Mouse (Mus musculus) neutrophil, adult 5-6 weeks (primary cell): Measurements from ENCODE around the gene 5730522E02Rik. TPM values are rescaled to one million over a fixed set of nuclear protein-coding genes. Genes with fewer than 3 reads are reported as not detected.

Experiments
- ATAC-seq: fragments of 151-379, 151-347 bp; 2 replicates; pipeline ENCODE4 v1.8.0; 2017; ENCODE audit warnings: mild to moderate bottlenecking, moderate TSS enrichment; ENCODE audit not compliant: insufficient number of reproducible peaks, poor library complexity, low FRiP score, severe bottlenecking; ENCODE audit errors: extremely low read depth
- total RNA-seq: library from RNA; stranded (forward); fragments of 200-1000 nt; gene quantifications from 2 replicates; pipeline ENCODE4 v1.2.3, GENCODE M21; 2017

5730522E02Rik gene
- total RNA-seq, 1 experiment from 2014 or later, result 0.35 TPM

DNA sequence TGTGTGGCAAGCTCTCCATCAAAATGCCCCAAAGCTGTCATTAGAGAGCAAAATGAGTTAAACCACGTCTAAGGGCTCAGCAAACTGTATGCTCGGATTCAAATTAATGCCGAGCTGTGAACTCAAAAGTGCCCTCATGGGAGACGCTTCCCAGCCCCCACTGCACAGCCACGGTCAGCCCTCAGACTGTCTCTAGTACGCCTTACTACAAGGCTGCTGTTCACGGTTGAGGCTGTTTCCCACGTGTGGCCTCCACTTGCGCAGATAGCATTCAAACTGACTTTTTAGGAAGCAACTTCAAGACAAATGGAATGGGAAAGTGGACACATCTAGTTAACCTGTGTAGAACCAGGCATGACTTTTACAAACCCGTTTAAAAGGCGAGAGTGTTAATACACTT, 79.7 kb downstream of the 5730522E02Rik start:
- ATAC-seq, result no peak

DNA sequence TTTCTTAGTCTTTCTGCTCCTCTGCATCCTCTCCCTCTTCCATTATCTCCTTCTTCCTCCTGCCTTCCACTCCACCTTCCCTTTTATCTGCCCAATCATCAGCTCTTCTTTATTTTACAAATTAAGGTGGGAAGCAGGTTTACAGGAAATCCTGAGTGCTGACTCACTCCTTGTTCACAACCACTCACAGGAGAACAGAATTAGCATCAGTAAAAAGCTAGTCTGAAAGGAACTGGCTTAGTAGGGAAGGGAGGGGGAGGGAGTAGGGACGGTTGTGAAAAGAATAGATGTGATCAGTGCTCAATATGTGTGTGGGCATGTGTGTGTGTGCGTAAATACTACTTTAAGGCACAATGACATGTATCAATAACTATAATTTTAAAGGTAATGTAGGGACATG, 81.5 kb downstream of the 5730522E02Rik start:
- ATAC-seq, result no peak

DNA sequence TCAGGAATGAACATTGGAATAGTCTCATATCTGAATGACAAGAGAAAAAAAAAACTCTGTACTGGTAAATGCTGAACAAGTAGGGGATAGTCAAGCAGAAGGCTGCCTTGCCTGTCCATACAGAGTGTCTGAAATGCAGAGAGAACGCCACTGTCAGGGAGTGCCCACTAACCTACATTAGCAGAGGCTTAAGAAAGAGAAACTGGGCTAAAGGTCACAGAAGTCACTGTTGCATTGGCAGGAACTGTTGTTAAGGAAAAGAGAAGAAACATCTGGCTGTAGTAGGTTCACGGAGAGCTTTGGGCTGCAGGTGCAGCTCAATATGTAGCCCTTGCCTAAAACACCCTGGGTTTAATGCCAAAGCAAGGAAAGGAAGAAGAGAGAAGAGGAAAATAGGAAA, 82.2 kb downstream of the 5730522E02Rik start:
- ATAC-seq, result no peak

DNA sequence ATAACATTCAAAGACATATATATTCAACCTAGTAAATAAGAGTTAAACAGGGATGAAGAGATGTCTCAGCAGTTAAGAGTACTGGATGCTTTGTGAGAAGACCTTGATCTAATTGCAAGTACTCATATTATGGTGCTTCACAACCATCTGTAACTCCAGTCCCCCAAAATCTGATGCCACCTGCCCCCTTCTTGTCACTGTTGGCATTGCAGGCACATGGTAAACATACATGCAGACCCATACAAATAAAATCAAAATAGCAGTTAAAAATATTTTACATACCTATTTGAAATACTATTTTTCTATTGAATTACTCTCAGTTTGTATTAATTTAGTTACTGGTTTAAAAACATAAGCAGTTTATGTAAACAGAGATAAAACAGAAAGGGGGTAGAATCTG, 84.6 kb downstream of the 5730522E02Rik start:
- no peak for ATAC-seq

DNA sequence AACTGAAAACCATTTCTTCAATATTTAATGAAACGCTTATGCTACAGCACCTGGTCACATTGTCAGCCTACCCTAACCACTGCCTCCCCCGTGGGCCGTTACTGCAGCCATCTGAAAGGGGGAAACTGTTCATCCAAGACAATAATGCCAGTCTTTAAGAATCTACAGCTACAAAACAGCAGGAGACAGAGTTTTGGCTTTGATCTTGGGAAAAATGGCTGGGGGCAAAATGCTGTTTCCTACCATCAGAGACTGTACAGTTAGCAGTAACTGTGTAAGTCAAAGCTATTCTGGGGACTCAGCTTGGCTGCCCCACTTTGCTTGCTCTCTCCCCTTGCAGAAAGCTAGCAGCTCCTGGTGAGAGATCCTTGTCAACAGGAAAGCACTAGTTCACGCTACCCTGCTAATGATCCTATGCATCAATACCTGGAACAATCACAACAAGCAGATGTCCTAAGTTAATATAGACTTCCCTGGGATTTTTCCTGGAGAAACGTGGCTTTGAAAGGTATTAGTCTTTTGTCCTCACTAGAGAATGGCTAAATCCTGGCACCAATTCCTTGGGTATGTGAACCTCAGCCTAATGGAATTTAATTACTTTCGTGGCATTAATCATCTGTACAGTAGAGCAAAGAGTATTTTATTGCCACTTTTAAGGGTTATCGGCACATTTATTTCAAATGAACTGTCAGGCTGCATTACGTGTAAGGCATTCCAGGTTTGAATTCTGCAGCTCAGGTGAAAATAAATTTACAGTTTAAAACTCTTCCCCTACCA, 89.6 kb downstream of the 5730522E02Rik start:
- ATAC-seq, result no peak

DNA sequence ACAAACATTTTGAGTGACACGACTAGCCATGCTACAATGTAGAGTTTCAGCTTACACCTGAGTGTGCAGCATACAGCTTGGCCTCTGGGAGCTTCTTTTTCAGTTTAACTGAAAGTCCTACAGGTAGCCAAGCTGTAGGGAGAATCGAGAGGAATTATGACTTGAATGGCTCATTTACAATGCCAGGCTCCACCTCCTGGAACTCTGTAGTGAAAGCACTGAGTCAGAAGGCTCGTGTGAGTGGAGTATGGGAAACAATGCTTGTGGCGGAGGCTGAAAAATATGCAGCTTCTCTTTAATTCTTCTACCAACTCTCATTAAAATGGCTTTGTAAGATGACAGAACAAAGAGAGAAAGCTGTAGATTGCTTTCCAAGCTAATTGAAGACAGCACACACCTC, 92.9 kb downstream of the 5730522E02Rik start:
- no peak for ATAC-seq

DNA sequence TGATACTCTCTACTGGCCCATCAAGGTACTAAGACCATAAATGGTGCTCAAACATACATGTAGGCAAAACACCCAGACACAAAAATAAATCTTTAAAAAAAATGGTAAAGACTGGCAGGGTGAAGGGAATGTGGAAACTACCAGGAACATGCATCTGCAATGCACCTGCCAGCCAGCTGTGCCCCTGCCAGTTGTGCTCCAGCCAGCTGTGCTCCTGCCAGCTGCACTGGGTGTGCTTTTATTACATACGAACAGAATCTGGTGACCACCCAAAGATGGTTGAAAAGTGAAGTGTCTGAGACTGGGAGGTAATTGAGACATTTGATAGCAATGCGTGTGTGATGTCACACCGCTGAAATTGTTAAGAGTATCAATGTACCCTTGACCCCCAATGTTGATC, 98.4 kb downstream of the 5730522E02Rik start:
- no peak for ATAC-seq

DNA sequence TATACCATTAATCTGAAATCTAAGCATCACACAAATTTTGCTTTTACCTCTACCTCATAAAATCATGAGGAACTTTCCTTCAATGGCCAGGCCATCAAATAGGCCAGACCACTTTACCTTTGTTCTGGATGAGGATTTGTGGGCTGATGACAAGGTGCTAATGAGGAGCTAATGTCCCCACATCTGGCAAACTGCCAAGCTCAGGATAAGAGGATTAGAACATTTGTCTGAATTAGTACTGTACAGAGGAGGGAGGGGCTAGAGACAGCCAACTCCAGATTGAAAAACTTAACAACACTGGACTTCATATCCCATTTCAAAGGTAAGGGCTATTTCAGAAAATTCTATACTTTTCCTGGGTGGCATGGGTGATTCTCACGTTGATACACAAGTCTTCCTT, 101.9 kb downstream of the 5730522E02Rik start:
- no peak for ATAC-seq

DNA sequence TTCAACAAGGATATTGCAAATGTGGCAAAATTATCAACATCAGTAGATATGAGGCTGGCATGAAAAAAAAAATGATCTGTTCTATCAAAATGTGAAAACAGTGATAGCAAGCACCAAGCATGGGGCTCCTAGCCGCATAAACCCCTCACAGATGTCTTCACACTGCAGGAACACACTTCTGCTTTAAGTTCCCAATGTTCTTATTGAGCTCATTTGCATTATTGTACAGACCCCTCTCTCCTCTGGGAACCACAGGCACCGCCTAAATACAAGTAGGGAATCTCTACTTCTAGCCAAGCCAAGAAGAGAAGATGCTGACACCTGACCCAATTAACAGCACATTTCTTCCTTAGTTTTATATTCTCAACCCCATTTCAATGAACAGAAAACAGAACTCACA, 105.9 kb downstream of the 5730522E02Rik start:
- no peak for ATAC-seq

DNA sequence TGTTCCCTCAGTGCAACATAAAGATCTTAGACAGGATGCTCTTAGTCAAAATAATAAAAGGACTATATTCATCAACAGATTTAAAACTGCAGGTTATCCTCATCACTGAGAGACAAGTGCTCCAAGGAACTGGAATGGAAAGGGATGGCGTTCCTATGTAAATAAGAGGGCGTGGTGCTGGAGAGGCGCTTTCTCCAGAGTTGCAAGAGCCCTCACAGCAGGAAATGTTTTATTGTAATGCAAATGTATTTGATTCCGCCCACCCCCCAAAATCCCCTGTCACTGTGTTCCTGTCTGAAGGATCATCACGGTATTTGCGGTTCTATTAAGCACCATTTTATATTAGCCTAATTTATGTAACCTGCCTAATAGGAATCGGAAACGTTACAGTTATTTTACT, 106.9 kb downstream of the 5730522E02Rik start:
- ATAC-seq, result no peak

DNA sequence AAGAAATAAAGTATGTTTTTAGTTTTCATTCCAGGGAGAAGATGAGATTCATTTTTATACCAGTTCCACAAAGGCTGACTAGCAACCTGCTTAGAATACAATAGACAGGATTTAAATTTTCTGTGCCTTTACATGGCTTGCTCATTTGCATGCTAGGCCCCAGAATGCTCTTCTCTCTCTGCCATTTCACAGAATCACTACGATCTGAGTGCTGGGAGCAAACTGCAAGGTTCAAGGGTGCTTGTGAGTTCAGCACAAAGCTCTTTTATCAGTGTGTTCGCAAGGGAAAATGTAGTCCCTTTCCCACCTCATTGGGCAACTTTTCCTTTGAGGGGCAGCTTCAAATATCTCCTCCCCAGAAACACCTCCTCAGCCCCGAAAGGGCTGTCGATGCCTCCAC, 107.7 kb downstream of the 5730522E02Rik start:
- ATAC-seq, result no peak

DNA sequence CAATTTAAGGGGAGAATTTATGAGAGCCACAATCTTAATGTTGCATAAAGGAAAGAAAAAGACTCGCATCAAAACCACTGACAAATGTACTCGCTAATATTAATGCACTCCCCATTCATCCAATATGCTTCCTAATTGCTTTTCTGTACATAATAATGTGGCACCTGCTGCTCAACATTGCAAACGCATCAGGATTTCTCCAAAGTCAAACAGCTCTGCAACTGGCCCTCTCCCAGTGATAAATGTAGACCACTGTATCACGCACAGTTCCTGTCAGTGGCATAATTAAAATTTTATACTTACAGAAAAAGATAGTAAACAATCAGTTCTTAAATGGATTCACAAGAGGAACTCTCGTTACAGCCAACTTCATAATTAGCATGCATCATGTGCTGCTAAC, 110.5 kb downstream of the 5730522E02Rik start:
- no peak for ATAC-seq

DNA sequence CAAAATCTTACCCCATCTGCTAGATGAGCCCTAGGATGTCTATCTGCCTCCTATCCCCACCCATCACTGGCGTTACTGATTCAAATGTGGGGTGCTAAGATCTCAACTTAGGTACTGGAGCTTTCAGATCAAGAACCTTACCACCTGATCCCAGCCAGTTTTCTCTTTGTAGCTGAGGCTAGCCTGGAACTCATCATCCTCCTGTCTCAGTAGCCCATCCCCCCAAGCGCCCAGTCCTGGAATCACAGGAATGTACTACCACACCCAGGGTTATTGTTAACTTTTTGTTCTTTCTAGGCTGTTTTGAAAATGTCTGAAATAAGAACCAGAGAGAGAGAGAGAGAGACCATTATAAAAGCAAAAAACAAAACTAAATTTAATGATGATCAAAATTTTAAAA, 111.6 kb downstream of the 5730522E02Rik start:
- ATAC-seq, result no peak

DNA sequence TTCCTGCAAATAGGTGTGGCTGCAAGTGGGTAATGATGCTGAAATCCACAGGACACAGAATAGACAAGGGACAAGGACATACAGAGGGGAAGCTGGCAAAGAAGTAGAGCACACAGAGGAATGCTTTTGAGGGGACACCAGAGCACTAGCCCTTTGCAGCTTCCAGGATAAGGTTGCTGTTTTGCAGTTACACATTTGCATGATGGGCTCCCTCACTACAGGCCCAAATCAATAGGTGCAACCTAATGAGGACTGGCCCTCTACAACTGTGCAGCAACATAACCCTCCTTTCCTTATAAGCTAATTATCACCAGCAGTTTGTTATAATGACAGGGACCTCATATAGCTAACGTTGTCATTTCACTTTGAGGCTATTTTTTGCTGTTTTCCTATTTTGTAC, 114.5 kb downstream of the 5730522E02Rik start:
- ATAC-seq, result no peak

DNA sequence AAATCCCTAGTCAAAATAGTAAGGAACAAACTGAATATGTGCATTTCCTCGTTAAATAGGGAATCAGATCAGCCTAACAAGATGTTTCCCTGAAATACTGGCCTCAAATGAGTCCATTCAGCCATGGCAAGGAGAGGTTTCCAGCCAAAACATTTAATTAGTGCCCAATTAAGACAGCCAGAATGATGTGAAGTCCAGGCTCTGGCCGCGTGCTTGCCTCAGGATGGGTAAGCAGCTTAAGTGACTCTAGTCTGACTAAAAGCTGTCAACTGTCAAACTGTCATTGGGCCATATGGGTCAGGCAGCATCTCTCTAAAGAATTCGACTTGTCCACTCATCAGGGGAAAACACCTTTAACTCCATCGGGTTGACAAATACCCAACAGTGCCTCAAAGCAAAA, 121.6 kb downstream of the 5730522E02Rik start:
- ATAC-seq, result no peak

DNA sequence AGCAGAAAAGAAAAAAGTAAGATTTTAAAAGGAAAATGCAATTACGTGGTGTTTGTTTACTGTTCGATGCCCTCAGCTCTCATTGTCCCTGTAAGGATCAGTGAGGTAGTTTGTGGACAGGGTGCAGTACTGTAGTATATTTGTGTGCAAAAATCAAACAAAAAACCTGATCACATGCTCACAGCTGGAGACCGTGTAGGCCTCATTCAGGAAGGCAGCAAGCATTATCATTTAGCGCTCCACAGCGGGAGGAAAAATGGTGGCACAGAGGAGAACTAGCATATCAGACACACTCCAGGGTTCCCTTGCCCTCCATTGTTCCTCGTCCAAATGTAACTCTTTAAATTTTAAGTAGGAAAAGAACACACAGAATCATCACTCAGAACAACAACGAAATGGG, 123.9 kb downstream of the 5730522E02Rik start:
- no peak for ATAC-seq

DNA sequence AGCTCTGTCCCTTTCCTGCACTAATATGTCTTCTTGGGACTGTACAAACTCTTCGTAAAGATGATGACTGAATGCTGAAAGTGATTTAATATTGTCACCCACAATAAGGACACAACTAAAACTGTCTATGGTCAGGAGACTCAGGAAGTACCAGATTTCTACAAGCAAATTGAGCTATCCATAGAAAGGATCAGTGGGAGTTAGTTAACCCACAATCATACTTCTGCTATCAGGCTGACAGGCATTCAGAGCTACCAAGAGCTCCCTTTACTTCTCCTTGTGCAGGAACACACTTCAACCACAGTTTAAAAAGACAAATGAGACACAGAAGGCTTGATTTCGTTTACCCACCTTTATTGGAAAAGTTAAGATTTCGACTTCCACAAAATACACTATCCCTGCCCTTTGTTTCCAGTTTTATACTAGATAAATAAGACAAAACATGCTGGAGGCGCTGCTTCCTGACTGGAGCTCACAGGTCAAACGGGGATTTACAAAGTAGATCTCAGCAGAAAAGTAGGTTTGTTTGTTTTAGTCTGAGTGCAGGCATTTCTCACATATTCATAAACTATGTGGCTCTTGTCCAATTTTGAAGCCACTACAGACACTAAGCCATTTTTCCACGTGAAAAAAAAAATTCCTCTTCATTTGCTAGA, 125.1 kb downstream of the 5730522E02Rik start:
- no peak for ATAC-seq

DNA sequence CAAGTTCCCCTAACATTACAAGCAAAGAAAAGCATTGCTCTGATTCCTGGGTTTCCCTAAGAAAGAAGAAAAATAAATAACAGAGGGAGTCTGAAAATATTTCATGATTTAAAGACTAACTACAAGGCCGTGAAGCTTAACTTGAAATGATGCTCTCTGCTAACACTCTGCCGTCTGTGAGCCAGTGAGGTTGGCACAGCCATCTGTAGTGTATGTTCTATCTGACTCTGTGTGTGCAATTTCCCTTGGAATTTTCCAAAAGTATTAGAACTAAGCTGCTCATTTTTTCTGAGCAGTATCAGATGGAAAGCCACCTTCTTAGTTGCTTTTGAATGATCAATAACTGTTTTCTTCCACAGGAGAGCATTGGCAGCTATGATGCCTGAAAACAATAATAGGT, 134.2 kb downstream of the 5730522E02Rik start:
- ATAC-seq, result no peak

DNA sequence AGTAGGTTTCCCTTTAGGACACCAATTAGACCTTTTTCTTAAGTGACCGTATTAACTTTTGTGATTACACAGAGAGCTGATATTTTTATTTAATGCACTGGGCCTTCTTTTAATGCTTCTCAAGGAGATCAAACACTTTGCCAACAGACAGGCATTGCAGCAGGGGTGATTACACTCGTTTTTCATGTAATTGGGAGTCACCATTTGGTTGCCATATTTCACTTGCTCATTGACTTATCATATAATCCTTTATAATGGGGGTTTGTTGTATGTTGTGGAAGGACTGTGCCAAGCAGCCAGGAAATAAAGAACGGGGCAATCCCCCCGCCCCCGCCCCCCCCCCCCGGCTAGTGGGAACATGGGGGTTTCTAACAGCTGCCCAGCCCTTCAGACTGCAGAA, 135.0 kb downstream of the 5730522E02Rik start:
- no peak for ATAC-seq

DNA sequence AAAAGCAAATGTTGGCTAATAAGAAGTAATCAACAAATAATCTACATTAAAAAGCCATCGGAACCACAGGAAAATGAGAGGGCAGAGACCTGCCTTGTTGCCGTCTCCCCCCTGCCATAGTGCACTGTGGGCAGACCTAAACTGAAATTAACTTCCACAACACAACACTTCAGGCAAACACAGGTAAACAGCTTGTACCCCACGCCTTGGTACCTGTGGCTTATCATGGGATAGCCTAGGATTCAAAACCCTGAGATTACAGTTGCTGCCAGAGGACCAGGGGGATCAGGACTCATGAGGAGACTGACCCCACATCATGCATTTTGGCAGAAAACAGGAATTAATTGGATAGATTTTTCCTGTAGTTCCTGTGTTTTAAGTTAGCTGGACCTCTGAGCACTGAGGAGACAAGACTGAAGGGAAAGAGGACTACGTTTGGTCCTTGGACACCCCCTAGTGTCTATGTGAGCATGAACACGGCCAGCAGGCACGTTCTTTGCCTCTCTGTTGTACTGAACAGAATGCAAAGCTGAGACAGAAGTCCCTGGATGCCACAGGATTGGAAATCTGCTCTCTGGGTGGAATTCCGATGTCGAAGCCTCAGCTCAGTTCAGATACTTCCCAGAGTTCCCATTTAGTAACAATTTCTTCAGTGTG, 136.8 kb downstream of the 5730522E02Rik start:
- ATAC-seq, result no peak
